Mouse (Mus musculus) heart, postnatal 10 days (tissue): Measurements from ENCODE around the gene Eif5a. TPM values are rescaled to one million over a fixed set of nuclear protein-coding genes. Genes with fewer than 3 reads are reported as not detected.
"Not testable (repeated sequence)": the region's sequence is repeated elsewhere in the genome, so short reads cannot be mapped to it uniquely, and the experiment has no call there.

Experiments
- DNase-seq, 2 experiments: peaks; one replicate each; pipeline ENCODE4 v3.0.0; 2021
- intact Hi-C: fragments of 180-260 bp; cut with DNase I; formaldehyde crosslinking; loops from one replicate; pipeline ENCODE4 v1.15.1; 2025
- total RNA-seq, 2 experiments: library from RNA; stranded (reverse); gene quantifications; 2 replicates each; pipeline ENCODE4 v1.2.3; 2021

Gene Eif5a
- total RNA-seq, 2 experiments from 2014 or later = 488 to 490 TPM

DNA sequence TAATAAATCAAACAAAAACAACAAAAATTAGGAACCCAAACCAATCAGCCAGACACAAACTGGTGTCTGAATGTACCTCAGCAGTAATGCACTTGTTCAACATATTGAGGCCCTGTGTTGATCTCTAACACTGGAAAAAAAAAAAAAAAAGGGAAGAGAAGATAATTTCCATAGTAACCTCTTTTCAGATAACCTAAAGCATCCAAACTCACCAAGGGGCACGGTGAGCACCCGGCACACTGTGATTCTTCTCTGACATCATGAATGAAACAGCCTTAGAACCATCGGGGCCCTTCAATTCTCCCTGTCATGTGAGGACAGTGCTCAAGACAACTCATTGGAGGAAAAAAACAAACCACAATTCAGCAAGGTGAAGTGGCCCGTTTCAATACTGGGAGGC lies 8.0 kb upstream of the Eif5a start:
- DNase-seq = no peak
- intact Hi-C loops = loop anchor here (5.0 kb wide), 1 partner anchor 283 kb away; the partner anchor contains the start of gene Slc16a11

DNA sequence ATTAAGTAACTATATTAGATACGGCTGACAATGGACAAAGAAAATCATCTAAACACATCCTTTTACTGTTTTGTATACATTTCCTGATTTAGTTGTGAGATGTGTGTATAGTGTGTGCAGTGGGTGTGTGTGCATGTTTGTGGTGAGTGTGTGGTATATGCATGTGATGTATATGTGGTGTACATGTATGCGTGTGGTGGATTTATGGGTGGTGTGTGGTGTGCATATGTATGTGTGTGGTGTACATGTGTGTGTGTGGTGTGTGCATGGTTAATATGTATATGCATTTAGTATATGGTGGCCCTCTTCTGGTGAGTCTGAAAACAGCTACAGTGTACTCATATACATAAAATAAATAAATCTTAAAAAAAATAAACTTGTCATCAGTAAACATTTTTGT lies 5.7 kb upstream of the Eif5a start:
- DNase-seq = no peak
- intact Hi-C loops = no loop called here

DNA sequence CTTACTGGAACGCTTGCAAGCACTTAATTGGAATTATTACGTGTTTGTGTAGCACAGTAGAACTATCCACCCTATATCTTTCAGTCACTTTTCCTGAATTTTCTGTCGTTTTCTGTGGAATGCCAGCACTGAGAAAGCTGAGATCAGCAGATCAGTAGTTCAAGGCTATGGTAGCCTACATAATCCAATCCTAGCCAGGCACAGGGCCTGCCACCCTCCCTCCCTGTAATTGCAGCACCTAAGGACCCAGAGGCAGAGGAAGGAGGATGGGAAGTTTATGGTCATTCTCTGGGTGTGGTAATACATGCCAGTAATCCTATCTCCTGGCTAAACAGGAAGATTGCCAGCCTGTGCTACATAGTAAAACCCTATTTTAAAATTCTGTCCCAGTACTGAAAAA lies 1.0 kb upstream of the Eif5a start:
- DNase-seq = no peak
- intact Hi-C loops = no loop called here

DNA sequence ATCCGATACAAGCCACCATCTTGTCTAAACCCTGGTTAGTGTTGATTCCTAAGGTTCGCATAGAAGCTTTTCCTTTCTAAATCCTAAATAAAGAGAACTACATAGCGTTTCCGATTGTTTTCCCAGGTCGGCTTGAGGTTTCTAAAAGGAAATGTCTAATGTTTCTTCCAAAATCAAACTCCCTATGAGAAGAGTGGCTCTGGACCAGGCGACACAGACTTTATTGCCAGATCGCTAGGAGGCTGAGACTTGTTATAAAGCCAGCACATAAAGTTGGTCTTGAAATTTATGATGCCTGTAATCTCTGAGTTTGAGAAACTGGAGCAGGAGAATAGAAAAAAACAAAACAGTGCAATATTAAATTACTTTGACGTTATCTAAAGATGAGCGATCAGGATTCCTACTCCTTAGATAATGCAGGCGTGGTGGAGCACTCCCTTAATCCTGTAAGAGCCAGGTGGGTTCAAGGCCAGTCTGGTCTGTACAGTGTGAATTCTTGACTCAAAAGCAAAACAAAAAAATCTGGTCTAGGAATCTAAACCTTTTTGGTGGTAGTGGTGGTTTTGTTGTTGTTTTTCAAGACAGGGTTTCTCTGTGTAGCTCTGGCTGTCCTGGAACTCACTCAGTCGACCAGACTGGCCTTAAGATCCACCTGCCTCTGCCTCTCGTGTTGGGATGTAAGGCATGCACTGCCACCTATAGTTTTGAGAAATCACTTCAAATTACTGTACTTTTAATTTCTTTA lies 426 bp upstream of the Eif5a start:
- DNase-seq = peak in 1 of 2 experiments; percentile 48
- intact Hi-C loops = no loop called here

DNA sequence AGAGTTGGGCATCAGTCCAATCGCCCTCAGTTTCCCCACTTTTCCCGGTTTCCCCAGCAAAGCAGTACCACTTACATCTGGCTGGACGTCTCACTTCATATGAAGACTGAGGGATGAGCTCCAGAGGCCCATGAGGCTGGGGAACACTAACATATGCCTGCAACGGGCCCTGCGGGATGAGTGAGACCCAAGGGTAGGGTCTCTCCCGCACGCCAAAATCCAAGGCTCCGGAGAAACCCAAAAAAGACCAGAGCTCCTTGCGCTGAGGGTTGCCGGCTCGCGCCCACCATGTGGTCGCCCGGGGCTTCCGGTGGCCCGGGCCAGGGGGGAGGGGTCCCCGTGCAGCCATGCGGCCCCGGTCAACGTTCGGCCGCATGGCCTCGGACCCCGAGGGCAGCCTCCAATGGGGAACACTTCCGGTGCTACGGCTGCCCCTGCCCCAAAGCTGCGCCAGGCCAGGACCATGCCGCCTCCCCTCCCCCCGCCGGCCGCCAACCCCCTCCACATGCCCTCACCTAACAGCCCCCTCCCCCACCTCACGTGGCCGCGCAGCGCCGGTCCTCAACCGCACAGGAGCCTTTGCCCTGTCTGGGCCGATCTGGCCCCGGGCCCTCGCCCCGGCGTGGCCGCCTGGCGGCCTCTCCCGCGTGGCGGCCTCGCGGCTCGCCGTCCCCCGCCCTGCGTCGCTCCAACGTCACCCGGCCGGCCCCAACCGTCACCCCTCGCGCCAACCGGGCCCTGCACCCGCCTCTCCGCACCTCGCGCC lies 1.3 kb downstream of the Eif5a start:
- DNase-seq = peak; percentile 27 to 71
- intact Hi-C loops = no loop called here

DNA sequence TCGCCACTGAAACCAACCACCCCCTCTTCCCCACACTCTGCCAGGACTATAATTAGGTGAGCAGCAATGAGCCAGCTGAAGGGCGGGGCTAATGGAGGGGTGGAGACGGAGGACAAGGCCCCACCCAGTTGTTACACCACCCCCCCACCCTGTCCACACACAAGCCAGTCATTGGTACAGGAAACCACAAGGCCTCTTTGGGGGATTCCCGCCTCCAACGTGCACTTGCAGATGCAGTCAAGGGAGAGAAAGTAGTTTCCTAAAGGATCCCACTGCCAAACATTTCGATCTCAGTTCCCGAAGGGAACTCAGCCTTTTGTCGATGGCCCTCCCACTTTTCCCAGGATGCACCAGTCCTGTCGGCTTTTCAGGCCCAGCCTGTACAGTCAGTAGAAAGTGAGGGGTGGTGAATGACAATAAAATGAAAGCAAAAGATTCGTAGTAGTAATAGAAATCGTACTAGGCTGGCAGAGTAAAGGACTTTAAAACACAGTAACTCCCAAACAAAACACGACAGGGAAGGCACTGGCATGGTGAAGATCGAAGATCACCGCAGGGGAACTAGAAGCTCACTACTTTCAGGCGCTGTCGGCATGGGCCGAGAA lies 2.0 kb downstream of the Eif5a start:
- peak; percentile 88 to 91 for DNase-seq
- intact Hi-C loops = loop anchor here (2.0 kb wide), 1 partner anchor 39 kb away; the partner anchor contains the start of gene Kctd11

DNA sequence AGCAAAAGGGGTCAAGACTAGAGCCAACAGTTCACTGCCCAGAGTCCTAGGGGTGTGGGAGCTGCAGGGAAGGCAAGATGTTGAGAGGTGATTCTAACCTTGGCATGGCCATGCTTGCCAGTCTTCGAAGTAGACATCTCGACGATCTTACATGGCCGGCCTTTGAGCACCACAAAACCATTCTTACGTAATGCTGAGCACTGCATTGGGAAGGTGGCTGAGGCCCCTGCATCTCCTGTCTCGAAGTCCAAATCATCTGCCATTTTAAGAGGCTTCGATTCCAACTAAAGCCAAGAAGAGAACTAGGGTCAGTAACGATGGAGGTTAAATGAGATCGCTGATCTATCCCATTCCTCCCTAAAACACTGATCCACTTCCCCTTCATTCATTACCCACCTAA lies 2.7 kb downstream of the Eif5a start:
- no peak for DNase-seq
- intact Hi-C loops = loop anchor here (2.0 kb wide), 1 partner anchor 38 kb away; the partner anchor contains the start of gene Kctd11

DNA sequence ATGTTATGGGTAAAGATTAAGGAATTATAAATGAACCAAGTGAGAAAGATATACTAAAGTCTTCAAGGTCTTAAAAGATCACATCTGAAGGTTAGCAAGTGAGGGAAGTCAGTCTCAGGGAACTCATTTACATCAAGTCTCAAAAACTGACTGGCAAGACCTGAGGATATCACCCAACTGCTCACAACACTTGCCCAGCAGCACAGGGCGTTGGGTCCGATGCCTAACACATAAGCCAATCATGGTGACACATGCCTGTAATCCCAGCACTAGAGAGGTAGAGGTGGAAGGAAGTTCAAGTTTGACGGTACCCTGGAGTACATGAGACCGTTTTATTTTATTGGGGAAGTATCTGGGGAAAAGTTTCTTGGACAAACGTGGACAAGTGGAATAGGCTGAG lies 3.6 kb downstream of the Eif5a start:
- no peak for DNase-seq
- intact Hi-C loops = loop anchor here (2.0 kb wide), 1 partner anchor 37 kb away; the partner anchor contains the start of gene Kctd11

DNA sequence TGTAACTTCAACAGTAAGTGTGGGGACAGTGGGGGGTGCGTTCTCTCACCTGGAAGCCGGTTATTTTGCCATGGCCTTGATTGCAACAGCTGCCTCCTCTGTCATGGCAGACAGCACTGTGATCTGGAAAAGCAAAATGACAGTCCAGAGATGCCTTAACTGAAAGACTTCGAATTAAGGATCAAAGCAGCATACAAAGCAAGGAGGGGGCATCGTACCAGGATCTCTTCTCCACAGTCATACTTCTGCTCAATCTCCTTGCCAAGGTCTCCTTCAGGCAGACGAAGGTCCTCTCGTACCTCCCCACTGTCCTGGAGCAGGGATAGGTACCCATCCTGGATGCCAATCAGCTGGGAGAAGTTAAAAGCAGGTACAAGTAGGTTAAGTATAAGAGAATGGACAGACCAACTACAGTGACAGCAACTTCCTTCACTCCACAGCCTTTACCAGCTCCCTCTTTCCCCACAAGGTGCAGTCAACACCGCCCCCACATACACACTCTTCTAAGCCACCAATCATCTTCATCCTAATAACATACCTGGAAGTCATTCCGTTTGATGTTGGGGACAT lies 4.3 kb downstream of the Eif5a start:
- intact Hi-C loops = loop anchor here (2.0 kb wide), 1 partner anchor 15 kb away; no protein-coding TSS in a partner anchor

DNA sequence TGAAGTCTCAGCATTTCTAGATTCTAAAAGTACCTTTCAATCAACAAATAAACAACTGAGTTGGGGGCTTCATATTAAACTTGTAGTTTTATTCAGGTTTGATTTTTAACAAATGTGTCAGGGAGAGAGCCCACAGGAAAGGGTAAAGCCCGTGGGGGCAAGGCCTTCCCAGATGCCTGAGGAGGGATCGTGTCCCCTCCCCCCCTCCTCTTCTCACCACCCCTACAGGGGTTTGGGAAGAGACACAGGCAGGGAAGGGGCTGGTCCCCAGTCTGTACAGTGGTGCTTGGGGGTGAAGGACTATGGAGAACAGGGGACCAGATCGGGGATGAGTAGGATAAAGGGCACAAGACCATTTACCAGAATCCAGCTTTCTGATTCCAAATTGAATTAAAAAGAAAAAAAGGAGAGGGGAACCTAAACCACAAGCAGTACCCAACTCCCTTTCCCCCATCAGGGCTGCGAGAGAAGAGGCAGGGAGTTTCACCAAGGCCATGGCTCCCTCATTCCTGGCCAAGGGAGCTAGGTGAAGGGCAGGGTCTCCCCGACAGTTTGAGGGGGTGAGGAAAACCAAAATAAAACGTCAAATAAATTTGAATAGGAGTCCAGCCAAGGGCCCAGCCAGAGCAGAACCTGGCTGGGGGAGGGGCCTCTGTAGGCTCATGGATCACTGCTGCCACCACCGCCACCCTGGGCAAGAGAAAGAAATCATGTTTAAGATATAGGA lies 4.9 kb downstream of the Eif5a start:
- intact Hi-C loops = loop anchor here (2.0 kb wide), 1 partner anchor 14 kb away; no protein-coding TSS in a partner anchor
- DNase-seq = not testable (repeated sequence)

More for the DNA sequence above, 4.3 kb downstream of the Eif5a start:
- no peak for DNase-seq

DNA sequence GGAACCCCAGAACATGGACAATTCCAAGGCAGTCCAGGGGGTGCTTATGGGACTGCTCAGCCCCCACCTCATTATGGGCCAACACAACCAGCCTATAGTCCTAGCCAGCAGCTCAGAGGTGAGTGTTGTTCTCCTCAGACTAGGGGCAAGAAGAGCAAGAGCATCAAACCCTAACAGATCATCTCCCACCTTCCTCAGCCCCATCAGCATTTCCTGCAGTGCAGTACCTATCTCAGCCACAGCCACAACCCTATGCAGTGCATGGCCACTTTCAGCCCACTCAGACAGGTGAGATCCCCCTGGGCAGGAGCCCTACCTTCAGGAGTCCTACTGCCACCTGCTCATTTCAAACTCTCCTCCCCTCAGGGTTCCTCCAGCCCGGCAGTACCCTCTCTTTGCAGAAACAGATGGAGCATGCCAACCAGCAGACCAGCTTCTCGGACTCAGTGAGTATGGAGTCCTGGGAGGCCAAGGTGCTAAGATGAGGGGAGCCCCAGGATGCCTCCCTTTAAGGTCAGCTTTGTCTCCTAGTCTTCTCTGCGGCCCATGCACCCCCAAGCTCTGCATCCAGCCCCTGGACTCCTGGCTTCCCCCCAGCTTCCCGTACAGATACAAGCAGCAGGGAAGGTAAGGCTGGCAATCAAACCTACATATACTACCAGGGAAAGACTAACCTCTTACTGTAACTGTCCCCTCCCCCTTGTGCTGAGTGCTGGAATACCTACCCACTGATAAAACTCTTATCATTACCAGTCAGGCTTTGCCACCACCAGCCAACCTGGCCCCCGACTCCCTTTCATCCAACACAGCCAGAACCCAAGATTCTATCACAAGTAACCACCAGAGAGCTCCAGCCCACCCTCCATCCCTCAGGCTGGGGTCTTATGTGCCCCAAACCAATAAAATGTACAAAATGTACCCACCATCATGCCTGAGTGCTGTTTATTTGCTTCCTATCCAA lies 5.8 kb downstream of the Eif5a start:
- intact Hi-C loops = loop anchor here (2.0 kb wide), 1 partner anchor 13 kb away; no protein-coding TSS in a partner anchor
- DNase-seq = no peak

DNA sequence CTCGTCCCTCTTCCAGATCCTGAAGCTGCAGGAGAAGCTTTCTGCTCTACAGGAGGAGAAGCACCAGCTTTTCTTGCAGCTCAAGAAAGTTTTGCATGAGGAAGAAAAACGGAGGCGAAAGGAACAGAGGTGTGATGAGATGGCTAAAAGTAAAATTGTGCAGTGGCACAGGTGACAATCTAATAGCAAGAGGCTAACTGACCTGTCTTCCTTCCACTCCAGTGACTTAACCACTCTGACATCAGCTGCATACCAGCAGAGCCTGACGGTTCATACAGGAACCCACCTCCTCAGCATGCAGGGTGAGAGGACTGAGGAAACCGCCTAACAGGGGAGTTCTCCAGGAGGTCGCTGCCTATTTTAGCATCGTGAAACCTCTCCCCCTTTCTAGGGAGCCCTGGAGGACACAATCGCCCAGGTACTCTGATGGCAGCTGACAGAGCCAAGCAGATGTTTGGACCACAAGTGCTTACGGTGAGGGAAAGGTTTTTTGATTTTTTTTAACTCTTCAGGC lies 6.8 kb downstream of the Eif5a start:
- DNase-seq = no peak
- intact Hi-C loops = no loop called here

DNA sequence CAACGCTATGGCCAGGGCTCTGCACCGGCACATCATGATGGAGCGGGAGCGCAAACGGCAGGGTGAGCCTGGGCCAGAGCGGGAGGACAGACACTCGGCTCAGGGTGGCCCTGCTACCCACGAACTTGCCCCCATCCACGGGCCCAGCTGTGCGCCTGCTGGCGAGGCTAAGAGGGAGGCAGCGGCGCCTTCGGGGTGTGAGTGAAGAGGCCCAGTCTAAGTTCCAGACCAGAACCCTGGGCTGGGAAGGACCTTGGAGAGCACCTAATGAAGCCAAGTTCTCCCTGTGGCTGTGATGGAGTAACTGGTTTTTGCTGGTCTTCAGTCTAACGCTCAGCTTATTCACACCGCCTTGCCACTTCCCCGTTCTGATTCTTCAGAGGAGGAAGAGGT lies 7.4 kb downstream of the Eif5a start:
- intact Hi-C loops = no loop called here
- DNase-seq = no peak

DNA sequence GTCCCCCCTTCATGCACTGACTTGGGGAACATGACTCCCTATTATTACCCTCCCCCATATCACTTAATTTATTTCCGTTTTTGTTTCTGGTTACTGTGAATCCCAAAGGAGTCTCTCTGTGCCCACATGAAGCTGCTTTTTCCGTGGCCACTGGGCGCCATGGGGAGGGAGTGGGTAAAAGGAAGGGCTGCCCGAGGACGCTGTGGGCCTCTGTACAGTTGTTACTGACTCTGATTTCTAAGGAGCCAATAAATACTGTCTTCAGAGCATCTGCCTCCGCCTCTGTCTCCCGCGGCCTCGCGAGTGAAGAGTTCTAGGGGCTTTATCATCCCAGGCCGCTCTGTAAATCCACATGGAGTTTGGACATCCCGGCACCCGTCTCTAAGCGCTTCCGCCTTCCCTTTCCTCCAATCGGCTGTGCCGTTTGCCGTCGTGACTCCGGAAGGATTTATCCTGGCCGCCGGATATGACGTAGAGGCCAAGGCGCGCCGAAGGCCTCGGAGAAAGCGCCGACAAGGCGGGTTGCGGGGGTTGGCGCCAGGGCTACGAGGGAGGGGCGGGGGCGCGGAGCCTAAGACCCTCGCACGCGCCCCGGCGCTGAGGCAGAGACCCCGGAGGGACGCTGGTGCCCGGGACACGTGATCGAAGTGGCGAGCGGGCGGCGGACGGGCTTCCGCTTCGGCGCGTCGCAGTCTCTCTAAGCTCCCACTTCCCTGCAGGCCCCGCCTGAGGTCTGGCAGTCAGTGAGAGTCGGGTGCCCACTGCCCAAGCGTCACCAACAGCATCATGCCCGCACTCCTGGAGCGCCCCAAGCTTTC lies 8.0 kb downstream of the Eif5a start, which contains the start of gene Gps2:
Gps2 (plus strand) TSS at position 335 of the 818 bp plus-strand sequence.
- DNase-seq = peak; percentile 95 to 96
- intact Hi-C loops = no loop called here

DNA sequence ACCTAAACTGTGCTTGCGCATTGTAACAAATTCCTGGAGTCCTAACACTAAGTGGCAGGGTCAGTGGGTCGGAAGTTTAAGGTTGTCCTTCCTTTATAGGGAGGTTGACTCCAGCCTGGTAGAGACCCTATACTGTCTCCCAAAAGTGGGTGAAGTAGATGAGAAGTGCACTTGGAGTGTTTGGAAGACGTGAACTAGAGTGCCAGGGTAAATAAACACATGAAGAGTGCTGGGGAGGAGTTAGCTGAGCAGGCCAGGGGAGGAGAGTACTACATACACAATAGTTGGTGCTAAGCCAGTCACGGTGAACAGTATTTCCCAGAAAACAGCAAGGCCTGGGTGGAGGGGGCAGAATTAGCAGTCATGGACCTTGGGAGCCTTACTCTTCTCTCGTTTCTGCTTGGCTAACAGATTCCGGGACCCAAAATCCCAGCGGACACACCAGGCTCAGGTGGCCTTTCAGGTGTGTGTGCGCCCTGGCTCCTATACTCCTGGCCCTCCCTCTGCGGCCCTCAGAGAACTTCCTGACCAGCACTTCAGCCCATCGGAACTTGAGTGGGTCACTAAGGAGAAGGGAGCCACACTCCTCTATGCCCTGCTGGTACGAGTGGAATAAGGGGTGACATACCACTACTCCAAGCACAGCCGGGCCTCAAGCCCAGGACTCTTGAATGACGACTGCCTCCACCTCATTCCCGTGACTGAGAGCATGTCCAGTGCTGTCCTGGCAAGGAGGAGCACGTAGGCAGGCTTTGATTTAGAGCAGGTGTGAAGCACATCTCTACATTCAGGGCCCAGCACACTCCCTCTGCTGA lies 8.8 kb downstream of the Eif5a start:
- no peak for DNase-seq
- intact Hi-C loops = no loop called here

DNA sequence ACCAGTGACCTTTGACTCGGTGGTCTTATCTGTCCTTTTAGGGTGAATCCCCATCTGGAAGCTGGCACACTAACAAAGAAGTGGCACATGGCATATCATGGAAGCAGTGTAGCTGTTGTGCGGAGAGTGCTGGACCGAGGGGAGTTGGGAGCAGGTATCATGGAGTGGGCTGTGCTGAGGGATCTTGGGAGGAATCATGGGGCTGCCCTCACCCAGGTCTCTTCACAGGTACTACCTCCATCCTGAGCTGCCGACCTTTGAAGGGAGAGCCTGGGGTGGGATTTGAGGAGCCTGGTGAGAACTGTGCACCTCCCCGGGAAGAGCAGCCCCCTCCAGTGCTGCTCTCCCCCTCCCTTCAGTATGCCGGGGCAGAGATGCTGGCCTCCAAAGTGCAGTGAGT lies 10.1 kb downstream of the Eif5a start:
- DNase-seq = no peak
- intact Hi-C loops = no loop called here
